25 mouse cellular contexts compared by ENCODE assay signal in genomic region chr15:95068799-95069198, GRCm38 (mm10).
DNase-seq lines count a peak whose midpoint lies in the region; ATAC-seq and TF ChIP-seq lines count a peak whose summit lies in the region.
"Had no signal": no experiment of that assay in that cellular context is flagged by ENCODE, and none has a peak within 500 bp of the region (broad histone marks: within the 10 kb centered on the region; RNA-seq: fewer than 3 reads in every experiment).

No protein-coding gene starts in this region.

- intact Hi-C loops in left cerebral cortex, adult 2 months (cut with DNase I): no loop called here

- ATAC-seq in forebrain, postnatal 0 days: peak; percentile 48; the same call in 1 of the 2 replicates
- ATAC-seq: forebrain, embryonic 16.5 days; inflammation-experienced regulatory T-cells, adult 6 months; liver, postnatal 0 days had no signal

- H3K27ac ChIP-seq in forebrain, postnatal 0 days (ENCODE audit: low read depth, low read length): no peak overlapping the region
- no peak overlapping the region for H3K27ac ChIP-seq in forebrain, embryonic 10.5 days
- H3K27ac ChIP-seq in left cerebral cortex, adult 2 months: peak overlapping the region; percentile 56
- no peak overlapping the region for H3K27ac ChIP-seq in heart, embryonic 10.5 days
- H3K27ac ChIP-seq: embryonic facial prominence, embryonic 10.5 days; heart, adult 2 months; hindbrain, embryonic 12.5 days; midbrain, embryonic 10.5 days; neural tube, embryonic 13.5 days; stomach, postnatal 0 days had no signal

- H3K4me3 ChIP-seq in forebrain, postnatal 0 days (ENCODE audit: low read depth, low read length): no peak overlapping the region
- no peak overlapping the region for H3K4me3 ChIP-seq in forebrain, embryonic 10.5 days
- H3K4me3 ChIP-seq in left cerebral cortex, adult 2 months: no peak overlapping the region
- H3K4me3 ChIP-seq in heart, embryonic 10.5 days: no peak overlapping the region
- H3K4me3 ChIP-seq: embryonic facial prominence, embryonic 10.5 days; heart, adult 2 months; hindbrain, embryonic 12.5 days; midbrain, embryonic 10.5 days; myocyte; neural tube, embryonic 13.5 days had no signal

- H3K9ac ChIP-seq in forebrain, postnatal 0 days: no peak overlapping the region
- H3K9ac ChIP-seq: hindbrain, embryonic 12.5 days; liver, postnatal 0 days; neural tube, embryonic 13.5 days had no signal

- no peaks in the 10 kb centered on the region for H3K4me1 ChIP-seq in forebrain, postnatal 0 days (ENCODE audit: insufficient read depth)
- H3K4me1 ChIP-seq in forebrain, embryonic 10.5 days: peaks cover 4% of the 10 kb centered on the region; the same call in 1 of the 2 replicates
- no peaks in the 10 kb centered on the region for H3K4me1 ChIP-seq in heart, embryonic 10.5 days
- H3K4me1 ChIP-seq: embryonic facial prominence, embryonic 10.5 days had no signal

- H3K9me3 ChIP-seq in forebrain, postnatal 0 days (ENCODE audit: low read length): no peaks in the 10 kb centered on the region
- no peaks in the 10 kb centered on the region for H3K9me3 ChIP-seq in forebrain, embryonic 10.5 days
- no peaks in the 10 kb centered on the region for H3K9me3 ChIP-seq in heart, embryonic 10.5 days
- H3K9me3 ChIP-seq: embryonic facial prominence, embryonic 10.5 days; hindbrain, embryonic 12.5 days; midbrain, embryonic 10.5 days; neural tube, embryonic 13.5 days had no signal

- DNase-seq in forebrain, postnatal 0 days: peak; percentile 26
- DNase-seq in forebrain, embryonic 10.5 days (ENCODE audit: extremely low spot score, low spot score): no peak
- DNase-seq in left cerebral cortex, adult 2 months (ENCODE audit: extremely low spot score in 1 of 2, low spot score in 2 of 2): no peak
- no peak for DNase-seq in left cerebral cortex, adult 9 months (ENCODE audit: low spot score in 2 of 2)
- DNase-seq in right cerebral cortex, adult 18-20 months: peak; percentile 24
- DNase-seq in right cerebral cortex, postnatal 25 days: no peak
- DNase-seq in heart, embryonic 10.5 days (ENCODE audit: low spot score): no peak
- DNase-seq: adrenal gland, postnatal 10 days; gastrocnemius, postnatal 36 days; heart, adult 2 months; kidney, adult 8-10 months; kidney, postnatal 10 days; liver, postnatal 0 days; lung, postnatal 10 days; retina, postnatal 1 day; thymus, adult 2 months; thymus, postnatal 4 days had no signal

- TF ChIP-seq CTCF in forebrain, postnatal 0 days (IDR thresholded peaks at IDR 0.05; ENCODE audit: low read depth): no peak
- no peak for TF ChIP-seq CTCF in left cerebral cortex, adult 2 months (IDR thresholded peaks at IDR 0.05)

- no peaks in the 10 kb centered on the region for H3K27me3 ChIP-seq in forebrain, postnatal 0 days (ENCODE audit: insufficient read depth, low read length)
- H3K27me3 ChIP-seq in forebrain, embryonic 10.5 days (ENCODE audit: poor library complexity, severe bottlenecking): no peaks in the 10 kb centered on the region
- H3K27me3 ChIP-seq in heart, embryonic 10.5 days (ENCODE audit: insufficient read depth, poor library complexity, severe bottlenecking): no peaks in the 10 kb centered on the region
- H3K27me3 ChIP-seq: hindbrain, embryonic 12.5 days; neural tube, embryonic 13.5 days had no signal

- no peaks in the 10 kb centered on the region for H3K36me3 ChIP-seq in forebrain, postnatal 0 days (ENCODE audit: insufficient read depth)
- H3K36me3 ChIP-seq in forebrain, embryonic 10.5 days (replicated peaks): no peaks in the 10 kb centered on the region
- no peaks in the 10 kb centered on the region for H3K36me3 ChIP-seq in heart, embryonic 10.5 days
- H3K36me3 ChIP-seq: embryonic facial prominence, embryonic 10.5 days; hindbrain, embryonic 12.5 days; midbrain, embryonic 10.5 days; neural tube, embryonic 13.5 days had no signal

- WGBS in forebrain, postnatal 0 days: 51% methylated on average over 1 of the region's 1 CpGs
- 86% methylated on average over 1 of the region's 1 CpGs for WGBS in forebrain, embryonic 10.5 days
- WGBS in heart, embryonic 10.5 days: 79% methylated on average over 1 of the region's 1 CpGs

- H3K4me2 ChIP-seq in forebrain, postnatal 0 days (ENCODE audit: low read depth): no peak overlapping the region
- H3K4me2 ChIP-seq: hindbrain, embryonic 12.5 days; neural tube, embryonic 13.5 days had no signal

Comparison
In these comparisons a context has a peak if more than half of its experiments do, and no peak if none do; other contexts are left out.
1. DNase-seq: peak in forebrain, postnatal 0 days (single experiment) and right cerebral cortex, adult 18-20 months (single experiment); none in forebrain, embryonic 10.5 days (single experiment), left cerebral cortex, adult 2 months (0 of 2), left cerebral cortex, adult 9 months (0 of 2), right cerebral cortex, postnatal 25 days (single experiment) and heart, embryonic 10.5 days (single experiment).